Mouse (Mus musculus): ENCODE measurements around the gene Ptprd.

Ptprd gene

GRCm38 (mm10) chr4:78211529-78212494, at the start of gene Ptprd:
Gene Ptprd (minus strand): TSS chr4:78211961.
- DNase-seq (ENCODE audit: low read depth) = no peak

DNA sequence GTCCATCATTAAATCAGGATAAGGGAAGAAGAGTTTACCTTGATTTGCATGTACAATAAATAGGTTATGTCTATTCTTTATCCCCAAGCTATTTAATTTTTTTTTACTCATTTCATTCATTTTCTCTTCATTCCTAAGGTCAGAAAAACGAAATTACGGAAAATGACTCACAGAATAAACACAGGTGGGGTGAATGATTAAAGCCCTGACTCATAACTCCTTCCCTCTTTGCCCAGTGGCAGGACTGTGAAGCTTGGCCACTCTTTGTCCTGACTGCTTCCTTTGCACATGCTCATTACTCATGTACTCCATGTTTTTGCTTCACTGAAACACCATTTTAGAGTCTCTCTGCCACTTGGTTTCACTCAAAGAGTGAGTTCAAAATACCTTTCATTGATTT, 24.1 kb upstream of the Ptprd start:
- DNase-seq (ENCODE audit: low read depth) = no peak

DNA sequence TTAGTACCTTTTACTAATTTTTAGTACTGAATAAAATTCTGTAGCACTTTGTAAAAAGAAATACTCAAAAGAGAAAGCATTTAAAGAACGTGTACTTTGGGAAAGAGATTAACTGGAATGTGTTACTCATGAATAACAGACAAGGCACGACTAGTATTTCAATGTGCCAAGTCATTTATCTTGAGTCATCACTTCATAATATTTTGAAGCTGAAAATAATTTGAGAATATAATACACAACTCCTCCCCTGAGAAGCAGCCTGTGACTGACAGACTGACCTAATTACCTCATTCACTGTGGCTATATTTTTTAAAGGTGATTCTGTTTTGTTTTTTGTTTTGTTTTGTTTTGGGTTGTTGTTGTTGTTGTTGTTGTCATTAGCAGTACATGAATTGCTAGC, 23.6 kb upstream of the Ptprd start:
- DNase-seq (ENCODE audit: low read depth) = no peak

DNA sequence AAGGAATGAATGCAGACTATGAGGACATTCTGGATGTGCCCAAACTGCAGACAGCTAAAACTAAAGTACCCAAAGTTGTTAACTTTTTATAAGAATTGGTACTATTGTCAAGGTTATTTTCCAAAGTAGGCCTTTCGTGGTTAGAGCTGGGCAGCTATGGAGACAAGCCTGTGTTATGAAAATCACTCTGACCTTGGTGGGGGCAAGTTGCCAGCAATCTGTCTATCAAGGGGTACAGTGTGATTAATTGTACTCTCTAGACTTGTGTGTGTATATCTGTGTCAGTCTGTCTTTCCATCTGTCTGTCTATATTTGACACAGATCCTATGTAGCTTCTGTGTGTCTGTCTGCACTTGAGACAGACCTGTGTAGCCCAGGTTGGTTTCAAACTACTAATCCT, 22.9 kb upstream of the Ptprd start:
- no peak for DNase-seq (ENCODE audit: low read depth)

DNA sequence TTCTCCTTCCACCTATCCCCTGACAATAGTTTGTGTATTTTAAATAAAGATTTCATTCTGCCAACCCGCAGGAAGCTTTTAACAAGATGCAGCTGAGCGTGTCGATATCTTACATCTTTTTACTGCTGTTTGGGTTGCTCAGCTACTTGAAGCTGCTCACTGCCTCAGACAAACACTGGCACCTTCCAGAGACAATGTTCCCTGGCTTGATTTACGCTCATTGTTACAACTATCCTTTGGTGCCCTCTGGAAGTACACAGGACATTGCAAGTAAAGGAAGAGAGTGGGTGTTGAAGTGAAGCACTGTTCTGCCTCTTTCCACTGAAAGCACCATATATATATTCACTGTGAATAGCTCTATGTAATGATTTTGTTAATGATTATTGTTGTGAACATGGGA, 2.2 kb upstream of the Ptprd start:
- DNase-seq (ENCODE audit: low read depth) = no peak

GRCm38 (mm10) chr4:78212941-78213340, 1.2 kb upstream of the Ptprd start:
- no peak for DNase-seq (ENCODE audit: low read depth)

DNA sequence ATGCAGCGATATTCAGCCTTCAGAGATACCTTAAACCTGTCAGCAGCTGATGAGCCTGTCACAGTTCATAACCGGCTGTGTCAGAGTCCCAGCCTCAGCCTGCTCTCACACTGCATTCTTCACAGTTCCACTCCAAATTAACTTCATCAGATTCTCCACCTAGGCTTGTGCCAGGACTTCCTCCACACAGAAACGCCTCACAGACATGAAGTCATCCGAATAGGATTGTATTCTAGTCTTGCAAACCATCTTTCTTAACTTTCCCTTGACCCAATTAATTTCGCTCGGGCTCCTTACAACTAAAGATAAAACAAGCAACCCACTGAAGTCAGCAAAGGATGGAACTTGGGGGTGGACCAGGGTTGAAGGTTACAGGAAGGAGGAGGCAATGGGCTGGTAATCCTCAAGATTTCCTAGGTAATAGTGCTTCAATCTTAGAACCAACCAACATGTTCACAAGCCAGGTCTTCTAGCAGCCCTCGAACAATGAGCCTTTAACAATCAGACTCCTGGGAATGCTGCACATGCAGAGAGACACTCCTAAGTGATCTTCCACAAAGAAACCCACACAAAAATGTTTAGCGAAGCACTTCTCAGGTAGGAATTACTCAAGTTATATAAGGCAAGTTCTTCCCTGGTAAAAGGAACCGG, 758 bp downstream of the Ptprd start:
- DNase-seq (ENCODE audit: low read depth) = no peak

DNA sequence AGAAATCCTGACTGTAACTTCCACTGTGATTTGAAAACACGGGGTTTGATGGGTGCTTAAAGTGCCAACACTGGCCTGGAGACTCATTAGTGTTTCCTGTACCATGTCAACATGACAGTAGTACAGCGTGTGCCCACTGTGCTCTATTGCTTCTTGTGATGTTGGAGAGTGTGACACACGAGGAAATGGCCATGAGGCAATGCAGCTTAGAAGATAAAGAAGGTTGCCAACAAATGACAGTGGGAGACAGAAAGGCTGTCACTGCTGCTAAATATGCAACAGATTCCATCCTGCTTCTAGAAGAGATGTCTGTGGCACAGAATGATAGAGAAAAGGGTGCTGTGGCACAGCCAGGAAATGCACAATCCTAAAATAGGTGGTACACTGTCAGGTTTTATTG, 6.7 kb downstream of the Ptprd start:
- DNase-seq (ENCODE audit: low read depth) = no peak

DNA sequence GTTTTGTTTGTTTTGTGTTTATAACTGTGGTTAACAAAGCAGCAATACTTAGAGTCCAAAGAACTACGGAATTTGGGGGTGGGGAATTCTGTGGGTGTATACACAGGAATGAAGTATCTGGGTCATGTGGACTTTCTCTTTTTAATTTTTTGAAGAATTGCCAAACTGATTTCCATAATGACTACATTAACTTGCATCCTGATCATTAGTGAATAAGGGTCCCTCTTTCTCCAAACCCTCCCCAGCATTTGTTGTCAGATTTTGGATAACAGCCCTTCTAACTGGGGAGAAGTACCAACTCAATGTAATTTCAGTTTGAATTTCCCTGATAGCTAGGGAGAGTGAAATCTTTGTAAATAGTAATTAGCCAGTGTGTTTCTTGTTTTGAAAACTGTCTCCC, 43.3 kb downstream of the Ptprd start:
- DNase-seq (ENCODE audit: low read depth) = no peak

DNA sequence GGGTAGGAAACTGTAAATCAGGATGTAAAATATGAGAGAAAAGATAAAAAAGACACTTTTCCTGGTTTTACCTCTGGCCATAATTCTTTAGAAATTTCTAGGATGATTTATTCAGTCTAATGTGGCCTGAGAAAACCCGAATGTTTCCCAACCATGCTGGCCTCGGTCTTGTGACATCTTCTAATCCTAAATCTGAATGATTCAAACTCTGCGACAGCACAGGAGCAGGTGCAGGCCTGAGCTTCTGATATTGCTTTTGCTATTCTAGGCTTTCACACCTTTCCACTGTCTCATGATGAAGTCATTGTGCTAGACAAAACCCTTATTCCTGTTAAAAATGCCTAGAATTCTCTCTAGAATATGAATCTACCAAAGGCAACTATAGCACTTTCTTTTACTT, 51.3 kb downstream of the Ptprd start:
- no peak for DNase-seq (ENCODE audit: low read depth)

- no peak for DNase-seq (ENCODE audit: low read depth)
Observed at GRCm38 (mm10) chr4:78150561-78150960, 61.2 kb downstream of the Ptprd start.

DNA sequence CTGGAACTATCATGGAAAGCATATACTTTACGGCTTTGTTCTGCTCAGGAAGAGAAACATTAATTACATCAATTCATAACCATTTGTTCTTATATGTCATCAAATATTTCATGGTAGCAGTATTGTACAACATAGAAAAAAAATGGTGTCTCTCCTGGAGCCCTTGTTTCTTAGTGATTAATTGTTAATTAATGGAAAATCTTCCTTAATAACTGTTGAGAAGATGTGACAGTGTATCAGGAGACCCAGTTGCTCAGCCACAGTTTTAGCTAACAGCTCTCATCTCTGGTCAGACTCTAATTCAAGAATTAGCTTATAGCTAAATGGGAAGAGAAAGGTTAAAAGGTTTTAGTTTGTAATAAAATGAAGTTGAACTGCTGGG, 69.0 kb downstream of the Ptprd start:
- DNase-seq (ENCODE audit: low read depth) = no peak

- no peak for DNase-seq (ENCODE audit: low read depth)
Observed at GRCm38 (mm10) chr4:78142088-78142766, 69.5 kb downstream of the Ptprd start.

- DNase-seq (ENCODE audit: low read depth) = no peak
Observed at GRCm38 (mm10) chr4:78110898-78111297, 100.9 kb downstream of the Ptprd start.

DNA sequence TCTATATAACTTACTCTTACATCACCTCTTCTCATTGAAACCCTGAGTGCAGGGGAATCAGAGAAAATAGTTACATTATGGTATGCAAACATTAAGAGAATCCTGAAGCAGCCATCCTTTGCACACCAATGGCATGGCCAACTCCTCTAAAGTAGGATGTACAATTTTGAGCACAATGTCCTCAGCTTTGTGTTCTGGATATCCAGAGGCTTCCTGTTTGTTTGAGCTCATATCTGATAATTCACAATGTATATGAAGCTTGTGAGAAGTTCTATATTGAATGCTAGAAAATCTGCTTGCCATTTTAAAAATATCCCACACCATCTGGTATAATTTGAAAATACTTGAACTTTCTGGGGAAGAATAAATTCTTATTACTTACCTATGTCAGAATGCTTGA, 114.2 kb downstream of the Ptprd start:
- DNase-seq (ENCODE audit: low read depth) = no peak

- DNase-seq (ENCODE audit: low read depth) = no peak
Observed at GRCm38 (mm10) chr4:78082744-78083143, 129.0 kb downstream of the Ptprd start.

DNA sequence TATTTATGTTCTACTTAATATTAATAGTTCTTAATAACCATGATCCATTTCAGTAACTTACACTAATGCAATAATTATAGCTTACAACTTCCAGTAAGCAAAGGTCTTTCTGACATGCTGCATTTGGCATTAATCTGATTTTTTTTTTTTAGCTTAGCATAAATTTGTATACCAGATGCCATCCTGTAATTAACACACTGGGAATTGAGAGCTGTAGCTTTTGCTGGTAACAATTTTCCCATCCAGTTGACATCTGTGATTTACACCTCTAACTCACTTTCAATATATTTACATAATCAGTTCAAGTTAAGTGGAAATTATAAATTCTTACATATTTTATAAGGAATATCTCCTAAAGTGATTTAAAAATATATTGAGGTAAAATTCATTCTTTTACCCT, 134.3 kb downstream of the Ptprd start:
- DNase-seq (ENCODE audit: low read depth) = no peak

- no peak for DNase-seq (ENCODE audit: low read depth)
Observed at GRCm38 (mm10) chr4:78077087-78077486, 134.7 kb downstream of the Ptprd start.

DNA sequence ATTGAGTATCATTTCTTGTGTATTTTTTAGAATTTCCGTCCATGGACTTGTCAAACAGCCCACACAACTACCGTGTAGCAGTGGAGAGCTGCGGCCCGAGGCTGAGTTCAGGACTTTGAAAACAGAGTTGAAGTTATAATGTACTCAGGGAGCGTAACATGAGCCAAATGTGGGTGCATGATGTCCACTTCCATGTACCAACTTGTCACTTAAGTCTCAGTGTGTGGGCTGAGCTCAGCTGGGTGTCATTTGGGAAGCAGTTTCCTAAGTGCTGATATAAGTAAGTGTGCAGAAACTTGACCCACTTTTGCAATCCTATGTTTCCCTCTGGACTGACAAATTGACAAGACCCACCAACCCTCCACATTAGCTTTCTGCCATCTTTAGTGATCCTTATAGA, 173.4 kb downstream of the Ptprd start:
- DNase-seq (ENCODE audit: low read depth) = no peak

- no peak for DNase-seq (ENCODE audit: low read depth)
Observed at GRCm38 (mm10) chr4:78002065-78002464, 209.7 kb downstream of the Ptprd start.

DNA sequence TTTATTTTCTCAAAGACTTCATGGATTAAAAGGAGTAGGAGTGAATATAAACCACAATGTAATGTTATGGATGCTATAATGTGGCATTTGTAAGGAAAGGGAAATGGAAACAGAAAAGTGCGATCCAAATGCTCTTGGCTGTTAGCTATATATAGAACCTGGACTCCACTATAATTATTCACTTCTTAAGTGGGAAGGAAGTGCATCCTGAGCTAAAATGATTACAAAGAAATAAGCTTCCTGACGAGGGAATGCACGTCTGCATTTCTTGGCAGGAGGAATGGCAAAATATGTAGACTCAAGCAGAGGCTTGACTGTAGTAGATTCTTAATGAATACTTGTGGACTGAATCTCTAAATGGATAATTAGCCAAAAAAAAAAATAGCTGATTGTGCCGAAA, 219.1 kb downstream of the Ptprd start:
- no peak for DNase-seq (ENCODE audit: low read depth)

DNA sequence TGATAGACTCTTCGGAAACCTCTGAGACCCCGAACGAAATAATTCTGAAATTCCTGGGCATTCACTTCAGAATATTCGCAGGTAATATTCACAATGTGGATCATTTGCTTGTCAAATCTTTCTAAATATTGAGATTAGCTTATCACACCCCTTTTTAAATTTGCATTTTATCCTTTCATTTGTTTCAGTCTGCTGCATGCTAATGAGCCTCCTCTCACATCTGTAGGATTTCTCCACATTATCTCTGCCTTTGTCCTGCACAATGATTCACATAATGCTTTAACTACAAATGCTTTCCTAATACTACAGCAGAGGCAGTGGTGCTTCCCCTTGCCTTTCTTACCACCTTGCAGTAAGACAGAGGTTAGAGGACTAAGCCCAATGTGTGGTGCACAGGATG, 229.7 kb downstream of the Ptprd start:
- DNase-seq (ENCODE audit: low read depth) = no peak

GRCm38 (mm10) chr4:77961711-77962110, 250.1 kb downstream of the Ptprd start:
- DNase-seq (ENCODE audit: low read depth) = no peak

All from induced T-regulatory cell, adult 2 months (primary cell).